Mouse (Mus musculus) liver, embryonic 16.5 days (tissue): Measurements from ENCODE around the gene Pclaf. TPM values are rescaled to one million over a fixed set of nuclear protein-coding genes. Genes with fewer than 3 reads are reported as not detected.
A peak's percentile ranks its signal among the peaks of the same experiment; 100 is the strongest.

Source experiments
- ATAC-seq: fragments of 200-750 bp; cut with Nextera tagmentation; 2 replicates; pipeline ENCODE4 v1.8.0; 2017; ENCODE audit warnings: low read depth, mild to moderate bottlenecking, moderate number of reproducible peaks, moderate library complexity
- H3K27ac ChIP-seq: fragments of 300-500 bp; sonication (generic); 2 replicates; pipeline ENCODE4 v1.5.1; 2014; ENCODE audit warnings: mild to moderate bottlenecking, low read length
- H3K27me3 ChIP-seq: fragments of 300-500 bp; sonication (generic); 2 replicates; pipeline ENCODE4 v1.6.1; 2014; ENCODE audit warnings: low read depth, low read length, mixed read lengths; ENCODE audit not compliant: control insufficient read depth, insufficient read depth
- H3K36me3 ChIP-seq: fragments of 300-500 bp; sonication (generic); 2 replicates; pipeline ENCODE4 v1.6.1; 2014; ENCODE audit warnings: mild to moderate bottlenecking; ENCODE audit not compliant: control insufficient read depth, insufficient read depth
- H3K4me1 ChIP-seq: fragments of 300-500 bp; sonication (generic); 2 replicates; pipeline ENCODE4 v1.6.1; 2014; ENCODE audit warnings: low read depth, low read length, mixed read lengths; ENCODE audit not compliant: control insufficient read depth
- H3K4me2 ChIP-seq: fragments of 300-500 bp; sonication (generic); 2 replicates; pipeline ENCODE4 v1.6.1; 2014; ENCODE audit warnings: low read depth, low read length, mixed read lengths
- H3K4me3 ChIP-seq: fragments of 300-500 bp; sonication (generic); 2 replicates; pipeline ENCODE4 v1.5.1; 2014; ENCODE audit warnings: low read depth, mild to moderate bottlenecking, low read length
- H3K9ac ChIP-seq: fragments of 300-500 bp; sonication (generic); 2 replicates; pipeline ENCODE4 v1.6.1; 2014; ENCODE audit warnings: low read depth, low read length
- H3K9me3 ChIP-seq: fragments of 300-500 bp; sonication (generic); replicated peaks from 2 replicates; pipeline ENCODE4 v1.6.1; 2016; ENCODE audit warnings: low read length; ENCODE audit not compliant: control insufficient read depth
- WGBS: fragments of 180-500 bp; shearing (Covaris S2); extraction: QIAGEN DNeasy Blood & Tissue Kit; methylation state at CpG from one replicate; pipeline ENCODE4 v1.1.7; 2014; ENCODE audit not compliant: insufficient replicate concordance; 5-methylcytosine and 5-hydroxymethylcytosine counted together
- polyA plus RNA-seq: library from polyadenylated mRNA; unstranded; fragments of >200 nt; fragmentation: Nextera tagmentation; extraction: Ambion mirVana; gene quantifications from 2 replicates; pipeline ENCODE4 v1.2.1, GENCODE M21; 2015

Pclaf gene
- 68.3 and 78.4 TPM in 2 replicates for polyA plus RNA-seq

DNA sequence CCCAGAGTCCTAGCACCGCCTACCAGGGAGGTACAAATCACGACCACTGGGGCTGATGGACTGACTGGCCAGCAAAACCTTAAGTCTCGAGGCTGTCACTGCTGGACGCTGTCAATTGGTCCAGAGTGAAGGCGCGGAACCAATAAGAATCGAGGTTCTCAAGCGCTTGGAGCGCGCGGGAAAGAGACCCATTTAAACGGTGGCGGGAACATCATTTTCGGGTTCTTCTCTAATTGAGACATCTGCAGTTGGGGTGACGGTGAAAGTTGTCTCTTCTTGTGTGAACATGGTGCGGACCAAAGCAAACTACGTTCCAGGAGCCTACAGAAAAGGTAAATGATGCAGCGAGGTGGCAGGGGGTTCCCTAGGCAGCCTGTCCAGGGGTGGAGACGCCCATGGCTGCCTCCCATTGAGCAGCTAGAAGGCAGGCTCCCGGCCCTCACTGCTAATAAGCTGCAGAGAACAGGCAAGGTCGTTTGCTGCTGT, at the start of gene Pclaf:
Gene Pclaf, plus strand, starts transcription at position 95 of the 486 bp plus-strand sequence.
- WGBS: 0% methylated on average over 21 of the region's 21 CpGs
- ATAC-seq: peak; percentile 97
- Histone ChIP-seq H3K4me1 (peaks cover 7% of the 10 kb centered on the region), H3K36me3 (peaks cover 19% of the 10 kb centered on the region), H3K27ac (peak within 1 kb of the TSS; percentile 36), H3K9me3 (no peaks in the 10 kb centered on the region), H3K4me3 (peak within 1 kb of the TSS; percentile 90), H3K4me2 (peak within 1 kb of the TSS; percentile 85), H3K9ac (peak within 1 kb of the TSS; percentile 86), H3K27me3 (no peaks in the 10 kb centered on the region)

DNA sequence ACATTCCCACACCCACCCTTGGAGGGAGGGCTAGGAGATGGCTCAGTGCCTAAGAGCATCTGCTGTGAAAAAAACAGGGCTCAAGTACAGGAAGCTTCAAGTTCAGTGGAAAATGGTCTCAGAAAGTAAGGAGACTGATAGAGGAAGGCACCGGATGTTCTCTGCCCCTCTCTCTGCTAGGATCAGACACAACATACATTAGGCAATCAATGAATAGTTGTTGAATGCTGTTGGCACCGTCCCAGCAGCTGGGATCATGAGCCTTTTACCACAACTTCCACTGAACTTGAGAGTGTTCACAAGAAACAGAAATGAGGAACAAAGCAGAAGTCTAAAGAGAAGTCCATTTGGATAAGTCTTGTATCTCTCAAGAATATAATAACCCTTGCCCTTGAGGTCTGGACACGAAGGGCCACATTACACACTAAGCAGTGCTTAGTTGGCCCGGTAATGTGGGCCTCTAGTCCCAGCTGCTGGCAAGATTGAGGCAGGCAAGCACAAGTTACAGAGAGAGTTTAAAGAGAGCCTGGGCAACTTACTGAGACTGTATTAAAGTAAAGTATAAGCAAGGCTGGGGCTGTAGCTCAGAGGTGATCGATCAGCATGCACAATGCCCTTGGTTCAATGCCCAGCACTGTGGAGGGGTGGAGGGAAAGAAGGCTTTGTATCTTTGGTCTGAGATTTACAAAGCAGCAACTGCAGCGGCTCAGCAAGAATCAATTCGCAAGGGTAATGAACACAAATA, 45.4 kb upstream of the Pclaf start:
- Histone ChIP-seq H3K4me3 (no peak overlapping the region), H3K27ac (no peak overlapping the region), H3K4me1 (peaks cover 3% of the 10 kb centered on the region; the same call in 1 of the 2 replicates), H3K9ac (no peak overlapping the region), H3K36me3 (0 out of 2 replicates have a peak, but pooled peaks cover 2% of the 10 kb centered on the region), H3K4me2 (no peak overlapping the region), H3K27me3 (no peaks in the 10 kb centered on the region), H3K9me3 (no peaks in the 10 kb centered on the region)
- WGBS: 58% methylated on average over 7 of the region's 7 CpGs
- no peak for ATAC-seq

DNA sequence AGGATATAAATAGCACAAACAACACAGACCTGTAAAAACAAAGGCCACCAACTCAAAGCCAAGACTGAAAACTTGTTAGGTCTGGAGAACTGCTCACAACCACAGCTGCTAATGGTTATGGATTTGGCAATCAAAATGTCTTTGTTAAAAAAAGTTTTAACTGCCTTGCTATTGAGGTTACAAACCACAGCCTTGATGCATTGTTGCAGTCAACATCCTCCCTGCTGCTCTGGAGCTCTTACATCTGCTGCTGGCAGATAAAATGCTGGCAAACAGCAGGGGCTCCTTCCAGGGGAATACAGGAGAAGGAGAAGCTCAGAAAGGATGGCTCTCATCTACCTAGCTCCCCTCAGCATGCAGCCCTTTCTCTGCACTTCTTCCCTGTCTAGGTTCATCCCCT, 41.9 kb upstream of the Pclaf start:
- H3K36me3 ChIP-seq: peaks cover 4% of the 10 kb centered on the region; the same call in 1 of the 2 replicates
- H3K9ac ChIP-seq: no peak overlapping the region
- H3K4me2 ChIP-seq: no peak overlapping the region
- no peaks in the 10 kb centered on the region for H3K27me3 ChIP-seq
- H3K4me1 ChIP-seq: peaks cover 3% of the 10 kb centered on the region; the same call in 1 of the 2 replicates
- H3K27ac ChIP-seq: no peak overlapping the region
- no peak overlapping the region for H3K4me3 ChIP-seq
- no peak for ATAC-seq
- no peaks in the 10 kb centered on the region for H3K9me3 ChIP-seq

DNA sequence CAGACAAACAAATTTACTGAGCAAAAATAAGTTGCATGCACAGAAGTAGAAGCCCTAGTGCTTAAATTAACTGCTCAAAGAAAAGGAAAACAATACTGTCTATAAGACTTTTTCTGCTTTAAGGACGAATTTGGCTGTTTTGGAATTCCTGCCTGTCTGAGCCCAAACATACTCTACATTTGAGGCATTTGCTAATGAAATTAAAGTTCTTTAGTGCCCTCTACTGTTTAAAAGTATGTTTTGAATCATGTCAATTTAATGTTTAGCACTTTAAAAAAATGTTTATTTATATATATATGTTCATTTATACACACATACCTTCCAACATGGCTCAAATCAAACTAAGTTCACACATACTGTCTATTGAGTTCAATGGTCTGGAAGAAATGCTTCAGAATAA, 39.8 kb upstream of the Pclaf start:
- Histone ChIP-seq H3K36me3 (peaks cover 2% of the 10 kb centered on the region; the same call in 1 of the 2 replicates), H3K4me1 (peaks cover 3% of the 10 kb centered on the region; the same call in 1 of the 2 replicates), H3K27me3 (no peaks in the 10 kb centered on the region), H3K9ac (no peak overlapping the region), H3K27ac (no peak overlapping the region), H3K9me3 (no peaks in the 10 kb centered on the region), H3K4me3 (no peak overlapping the region), H3K4me2 (no peak overlapping the region)
- WGBS: 12% methylated on average over 1 of the region's 1 CpGs
- ATAC-seq: no peak

DNA sequence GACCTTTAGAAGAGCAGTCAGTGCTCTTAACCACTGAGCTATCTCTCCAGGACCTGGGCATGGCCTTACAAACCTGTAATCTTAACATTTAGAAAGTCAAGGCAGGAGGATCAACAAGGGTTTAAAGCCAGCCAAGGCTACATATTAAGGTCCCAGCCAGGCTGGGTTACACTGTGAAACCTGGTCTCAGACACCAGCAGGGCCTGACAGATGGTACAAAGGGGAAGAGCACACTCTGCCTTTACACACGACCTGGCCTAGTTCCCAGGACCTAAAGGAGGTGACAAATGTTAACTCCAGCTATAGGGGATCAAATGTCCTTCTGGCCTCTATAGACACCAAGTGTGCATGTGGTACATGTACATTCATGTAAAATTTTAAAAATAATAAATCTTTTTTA, 30.4 kb upstream of the Pclaf start:
- Histone ChIP-seq H3K9ac (no peak overlapping the region), H3K4me2 (no peak overlapping the region), H3K4me3 (no peak overlapping the region), H3K27ac (no peak overlapping the region), H3K36me3 (peaks cover 18% of the 10 kb centered on the region; the same call in 1 of the 2 replicates), H3K4me1 (no peaks in the 10 kb centered on the region), H3K27me3 (no peaks in the 10 kb centered on the region), H3K9me3 (no peaks in the 10 kb centered on the region)
- WGBS: 29% methylated on average over 1 of the region's 1 CpGs
- ATAC-seq: no peak

DNA sequence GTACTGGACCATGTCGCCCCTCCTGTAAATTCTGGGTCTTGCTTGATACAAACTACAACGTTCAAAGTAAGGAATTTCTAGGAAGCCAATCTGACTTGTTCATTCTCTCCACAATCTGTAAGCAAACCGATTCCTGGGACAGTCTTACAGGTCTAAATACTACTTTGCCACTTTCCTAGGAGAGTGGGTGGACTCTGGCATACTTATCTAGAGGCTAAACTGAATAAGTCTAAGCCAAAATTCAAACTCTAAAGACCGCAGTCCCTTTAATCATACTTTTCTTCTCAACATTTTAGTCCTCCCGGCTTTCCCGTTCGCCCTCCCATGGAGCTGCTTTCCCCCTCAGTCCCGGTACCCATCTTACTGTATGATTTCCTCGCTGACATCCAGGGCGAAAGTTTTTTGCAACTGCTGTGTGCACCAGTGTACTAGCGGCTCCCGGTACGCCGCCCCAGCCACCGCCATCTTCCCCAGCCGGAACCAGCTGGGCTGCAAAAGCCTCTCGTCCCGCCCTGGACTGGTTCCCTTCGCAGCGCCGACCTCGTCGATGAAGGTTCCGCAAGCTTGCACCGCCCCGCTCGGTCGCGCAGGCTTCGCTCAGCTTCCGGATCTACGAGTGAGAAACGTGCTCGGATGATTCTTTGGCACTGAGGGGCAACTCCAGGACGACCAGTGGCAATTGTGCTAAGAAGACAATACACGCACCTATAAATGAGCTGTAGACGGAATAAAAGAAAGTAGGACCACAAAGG, 5.3 kb upstream of the Pclaf start:
- no peaks in the 10 kb centered on the region for H3K36me3 ChIP-seq
- H3K27ac ChIP-seq: peak overlapping the region; percentile 87
- peaks cover 4% of the 10 kb centered on the region; the same call in 1 of the 2 replicates for H3K4me1 ChIP-seq
- under 1% methylated on average over 37 of the region's 37 CpGs for WGBS
- H3K9ac ChIP-seq: peak overlapping the region; percentile 89
- H3K4me3 ChIP-seq: peak overlapping the region; percentile 87
- no peaks in the 10 kb centered on the region for H3K27me3 ChIP-seq
- no peaks in the 10 kb centered on the region for H3K9me3 ChIP-seq
- H3K4me2 ChIP-seq: peak overlapping the region; percentile 84
- peak; percentile 99 for ATAC-seq

DNA sequence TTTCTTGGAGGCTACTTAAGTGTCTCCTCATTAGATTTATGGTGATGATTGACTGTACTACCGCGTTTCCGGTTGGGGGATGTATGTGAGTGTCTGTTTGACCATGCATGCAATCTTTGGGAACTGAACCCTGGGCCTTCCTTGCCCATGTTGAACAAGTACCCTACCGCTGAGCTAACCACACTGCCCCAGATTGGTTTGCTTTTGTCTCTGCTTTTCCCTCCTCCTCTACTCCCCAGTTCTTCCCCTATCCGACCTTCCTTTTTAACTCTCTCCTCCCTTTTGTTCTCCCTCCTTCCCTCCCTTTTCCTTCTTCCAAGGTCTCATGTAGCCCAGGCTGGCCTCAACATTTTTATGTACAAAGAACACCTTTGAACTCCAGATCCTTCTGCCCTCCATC, 1.1 kb downstream of the Pclaf start:
- no peaks in the 10 kb centered on the region for H3K9me3 ChIP-seq
- no peak for ATAC-seq
- peak overlapping the region; percentile 90 for H3K4me3 ChIP-seq
- peaks cover 3% of the 10 kb centered on the region for H3K4me1 ChIP-seq
- 4% methylated on average over 5 of the region's 5 CpGs for WGBS
- peaks cover 24% of the 10 kb centered on the region for H3K36me3 ChIP-seq
- peak overlapping the region; percentile 85 for H3K4me2 ChIP-seq
- H3K27me3 ChIP-seq: no peaks in the 10 kb centered on the region
- H3K9ac ChIP-seq: peak overlapping the region; percentile 86
- no peak overlapping the region for H3K27ac ChIP-seq

DNA sequence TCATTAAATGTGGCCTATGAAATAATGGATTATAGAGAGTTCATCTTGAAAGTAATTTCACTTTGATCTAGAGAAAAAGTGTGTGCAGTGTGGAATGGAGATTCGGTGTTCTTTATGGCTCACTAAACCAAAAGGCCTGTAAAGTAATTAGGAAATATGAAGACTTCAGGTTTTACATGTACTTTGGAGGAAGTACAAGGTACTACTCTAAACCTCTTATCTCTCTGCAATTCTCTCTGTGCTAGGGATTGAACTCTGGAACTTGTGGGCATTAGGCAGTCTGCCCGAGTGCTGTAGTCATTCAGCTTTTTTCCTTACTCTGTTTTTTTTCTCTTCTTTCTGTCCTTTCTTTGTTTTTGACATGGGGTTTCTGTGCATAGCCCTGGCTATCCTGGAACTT, 6.9 kb downstream of the Pclaf start:
- 86% methylated on average over 2 of the region's 2 CpGs for WGBS
- H3K9ac ChIP-seq: no peak overlapping the region
- no peak for ATAC-seq
- H3K27me3 ChIP-seq: no peaks in the 10 kb centered on the region
- no peak overlapping the region for H3K27ac ChIP-seq
- H3K4me3 ChIP-seq: no peak overlapping the region
- H3K4me2 ChIP-seq: no peak overlapping the region
- peaks cover 37% of the 10 kb centered on the region for H3K36me3 ChIP-seq
- no peaks in the 10 kb centered on the region; the same call in 1 of the 2 replicates for H3K4me1 ChIP-seq
- no peaks in the 10 kb centered on the region for H3K9me3 ChIP-seq

DNA sequence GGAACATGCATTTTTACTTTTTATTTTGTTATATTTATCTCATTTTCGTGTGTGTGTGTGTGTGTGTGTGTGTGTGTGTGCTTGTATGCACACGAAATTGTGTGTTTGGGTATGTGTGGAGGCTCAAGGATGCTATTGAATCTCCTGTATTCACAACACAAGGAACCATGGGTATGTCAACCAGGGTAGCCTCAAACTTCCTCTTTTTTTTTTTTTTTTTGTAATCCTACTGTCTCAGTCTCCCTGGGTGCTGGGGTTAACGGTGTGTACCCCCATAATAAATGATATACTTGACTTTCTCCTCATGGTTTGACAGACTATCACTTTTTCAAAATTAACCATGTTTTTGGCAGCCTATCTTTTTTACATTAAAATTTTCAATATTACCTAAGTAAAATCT, 12.8 kb downstream of the Pclaf start:
- H3K27ac ChIP-seq: no peak overlapping the region
- peaks cover 14% of the 10 kb centered on the region for H3K36me3 ChIP-seq
- 0 out of 2 replicates have a peak, but pooled peaks cover 1% of the 10 kb centered on the region for H3K4me1 ChIP-seq
- no peaks in the 10 kb centered on the region for H3K9me3 ChIP-seq
- H3K27me3 ChIP-seq: no peaks in the 10 kb centered on the region
- H3K9ac ChIP-seq: no peak overlapping the region
- WGBS: 81% methylated on average over 3 of the region's 3 CpGs
- no peak overlapping the region for H3K4me2 ChIP-seq
- H3K4me3 ChIP-seq: no peak overlapping the region
- no peak for ATAC-seq
